Mouse (Mus musculus) adrenal gland, postnatal 14 days (tissue): ENCODE results near the gene Trim80. TPM values are rescaled to one million over a fixed set of nuclear protein-coding genes. Genes with fewer than 3 reads are reported as not detected.
A peak's percentile ranks its signal among the peaks of the same experiment; 100 is the strongest.
"Not testable (repeated sequence)": the region's sequence is repeated elsewhere in the genome, so short reads cannot be mapped to it uniquely, and the experiment has no call there.

Experiments
- DNase-seq: peaks from one replicate; pipeline ENCODE4 v3.0.0; 2021; ENCODE audit warnings: mixed read lengths
- total RNA-seq: library from RNA; stranded (reverse); gene quantifications from 2 replicates; pipeline ENCODE4 v1.2.3, GENCODE M21; 2021

The Trim80 gene
- total RNA-seq, 1 experiment from 2014 or later, result not detected

GRCm38 (mm10) chr11:115429307-115429706, 11.0 kb upstream of the Trim80 start:
- peak; percentile 3 for DNase-seq

- no peak for DNase-seq
Observed at GRCm38 (mm10) chr11:115430561-115430960, 9.8 kb upstream of the Trim80 start.

GRCm38 (mm10) chr11:115432814-115433213, 7.5 kb upstream of the Trim80 start:
- no peak for DNase-seq

GRCm38 (mm10) chr11:115433342-115433741, 7.0 kb upstream of the Trim80 start:
- no peak for DNase-seq

GRCm38 (mm10) chr11:115435596-115436337, 4.6 kb upstream of the Trim80 start:
- DNase-seq, result no peak

- DNase-seq, result no peak
Observed at GRCm38 (mm10) chr11:115437571-115438122, 2.7 kb upstream of the Trim80 start.

GRCm38 (mm10) chr11:115439326-115439725, 1.0 kb upstream of the Trim80 start:
- DNase-seq, result no peak

GRCm38 (mm10) chr11:115441417-115441816, 1.1 kb downstream of the Trim80 start:
- no peak for DNase-seq

GRCm38 (mm10) chr11:115446906-115447305, 6.6 kb downstream of the Trim80 start:
- peak; percentile 68 for DNase-seq

- no peak for DNase-seq
Observed at GRCm38 (mm10) chr11:115447321-115447885, 7.1 kb downstream of the Trim80 start.

GRCm38 (mm10) chr11:115448075-115448474, 7.7 kb downstream of the Trim80 start:
- no peak for DNase-seq

GRCm38 (mm10) chr11:115448998-115449397, 8.7 kb downstream of the Trim80 start:
- no peak for DNase-seq

GRCm38 (mm10) chr11:115450176-115450575, 9.8 kb downstream of the Trim80 start:
- peak; percentile 29 for DNase-seq

- no peak for DNase-seq
Observed at GRCm38 (mm10) chr11:115451781-115452241, 11.5 kb downstream of the Trim80 start.

GRCm38 (mm10) chr11:115452281-115452860, 12.0 kb downstream of the Trim80 start:
- DNase-seq, result no peak

GRCm38 (mm10) chr11:115453306-115453705, 13.0 kb downstream of the Trim80 start:
- no peak for DNase-seq

- not testable (repeated sequence) for DNase-seq
Observed at GRCm38 (mm10) chr11:115454822-115455221, 14.5 kb downstream of the Trim80 start.

GRCm38 (mm10) chr11:115455619-115456018, 15.3 kb downstream of the Trim80 start:
- DNase-seq, result no peak

GRCm38 (mm10) chr11:115456182-115456581, 15.8 kb downstream of the Trim80 start:
- DNase-seq, result no peak

- no peak for DNase-seq
Observed at GRCm38 (mm10) chr11:115457405-115457804, 17.1 kb downstream of the Trim80 start.

GRCm38 (mm10) chr11:115460976-115461375, 20.6 kb downstream of the Trim80 start:
- no peak for DNase-seq

- DNase-seq, result no peak
Observed at GRCm38 (mm10) chr11:115461846-115462242, 21.5 kb downstream of the Trim80 start.

GRCm38 (mm10) chr11:115462243-115462891, 22.0 kb downstream of the Trim80 start, which contains the start of gene Slc16a5:
Slc16a5 (plus strand) TSS chr11:115462474.
- DNase-seq, result no peak
